Mouse (Mus musculus) heart, postnatal 0 days (tissue): ENCODE results near the gene Txk. TPM values are rescaled to one million over a fixed set of nuclear protein-coding genes. Genes with fewer than 3 reads are reported as not detected.
A peak's percentile ranks its signal among the peaks of the same experiment; 100 is the strongest.

Experiments
- ATAC-seq: fragments of 200-750 bp; cut with Nextera tagmentation; 2 replicates; pipeline ENCODE4 v1.8.0; 2017; ENCODE audit warnings: low read depth, moderate number of reproducible peaks, moderate library complexity; ENCODE audit not compliant: insufficient read depth
- DNase-seq: peaks from one replicate; pipeline ENCODE4 v3.0.0-alpha.2; 2016; ENCODE audit warnings: low spot score
- H3K27ac ChIP-seq: fragments of 300-500 bp; sonication (generic); 2 replicates; pipeline ENCODE4 v1.5.1; 2014; ENCODE audit warnings: low read depth, mild to moderate bottlenecking
- H3K27me3 ChIP-seq: fragments of 300-500 bp; sonication (generic); 2 replicates; pipeline ENCODE4 v1.6.1; 2014; ENCODE audit warnings: low read length, mixed read lengths; ENCODE audit not compliant: control insufficient read depth, insufficient read depth
- H3K36me3 ChIP-seq: fragments of 300-500 bp; sonication (generic); replicated peaks from 2 replicates; pipeline ENCODE4 v1.6.1; 2014; ENCODE audit warnings: low read length, mixed read lengths; ENCODE audit not compliant: control insufficient read depth, insufficient read depth
- H3K4me1 ChIP-seq: fragments of 300-500 bp; sonication (generic); 2 replicates; pipeline ENCODE4 v1.6.1; 2014; ENCODE audit warnings: antibody characterized with exemption; ENCODE audit not compliant: control insufficient read depth, insufficient read depth
- H3K4me2 ChIP-seq: fragments of 300-500 bp; sonication (generic); 2 replicates; pipeline ENCODE4 v1.6.1; 2014; ENCODE audit warnings: low read depth, mild to moderate bottlenecking, low read length, moderate library complexity
- H3K4me3 ChIP-seq: fragments of 300-500 bp; sonication (generic); 2 replicates; pipeline ENCODE4 v1.5.1; 2014; ENCODE audit warnings: low read depth, low read length
- H3K9ac ChIP-seq: fragments of 300-500 bp; sonication (generic); replicated peaks from 2 replicates; pipeline ENCODE4 v1.6.1; 2014; ENCODE audit warnings: low read depth, low read length, mixed read lengths
- H3K9me3 ChIP-seq: fragments of 300-500 bp; sonication (generic); replicated peaks from 2 replicates; pipeline ENCODE4 v1.6.1; 2016; ENCODE audit warnings: low read length; ENCODE audit not compliant: control insufficient read depth
- CTCF ChIP-seq: IDR thresholded peaks from 2 replicates; pipeline ENCODE4 v1.5.1; 2016; ENCODE audit warnings: antibody characterized with exemption, control low read depth, low read depth
- EP300 ChIP-seq: IDR thresholded peaks from 2 replicates; pipeline ENCODE4 v1.6.1; 2016; ENCODE audit warnings: antibody characterized with exemption, low read depth
- WGBS: fragments of 180-500 bp; shearing (Covaris S2); extraction: QIAGEN DNeasy Blood & Tissue Kit; methylation state at CpG from one replicate; pipeline ENCODE4 v1.1.7; 2014; 5-methylcytosine and 5-hydroxymethylcytosine counted together
- polyA plus RNA-seq: library from polyadenylated mRNA; unstranded; fragments of >200 nt; fragmentation: Nextera tagmentation; extraction: Ambion mirVana; gene quantifications from 2 replicates; pipeline ENCODE4 v1.2.1, GENCODE M21; 2015
- total RNA-seq: library from RNA; depleted of rRNA; stranded (reverse); fragments of >200 nt; gene quantifications from 2 replicates; pipeline ENCODE4 v1.2.3, GENCODE M21; 2014; ENCODE audit warnings: low replicate concordance

Gene Txk
- total and polyA plus RNA-seq, 2 experiments from 2014 or later = not detected

DNA sequence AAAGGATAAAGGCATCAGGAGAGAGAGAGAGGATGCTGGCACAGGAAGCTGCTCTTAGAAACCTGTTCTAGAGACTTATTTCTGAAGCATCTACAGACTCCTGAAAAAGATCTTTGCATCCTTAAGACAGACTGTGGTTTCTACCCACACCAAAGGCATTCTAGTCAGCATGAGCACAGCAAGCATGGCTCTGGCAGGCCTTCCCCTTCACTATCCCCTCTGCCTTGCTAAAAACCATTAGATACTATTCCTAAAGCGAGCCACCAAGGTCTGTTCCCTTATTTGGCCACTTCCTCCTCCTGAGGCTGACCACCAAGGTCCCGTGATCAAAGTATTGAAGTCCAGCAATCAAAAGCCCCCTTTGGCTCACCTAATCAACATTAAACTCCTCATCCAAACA is 23.6 kb upstream of the Txk start:
- TF ChIP-seq EP300 = no peak
- DNase-seq = no peak

DNA sequence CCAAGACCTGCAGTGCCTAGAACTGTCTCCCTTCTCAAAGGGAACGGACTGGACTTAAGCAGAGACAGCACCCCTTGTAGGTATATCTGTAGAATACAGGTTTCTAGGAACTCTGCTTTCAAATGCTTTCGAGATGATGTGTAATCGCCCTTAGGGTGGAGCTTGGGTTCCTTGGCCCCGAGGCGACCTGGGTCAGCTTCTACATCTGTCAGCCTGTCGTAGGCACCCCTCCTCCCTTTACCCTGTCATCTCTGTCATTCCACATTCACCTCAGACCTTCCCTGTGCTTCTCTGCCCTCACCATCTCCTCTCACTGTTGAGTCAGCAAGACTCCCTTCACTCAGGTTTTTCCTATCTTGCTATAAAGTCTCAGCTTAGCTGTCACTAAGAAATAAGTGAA is 17.3 kb upstream of the Txk start:
- Histone ChIP-seq H3K9ac (no peak overlapping the region), H3K27ac (no peak overlapping the region), H3K4me2 (no peak overlapping the region), H3K4me3 (no peak overlapping the region), H3K27me3 (no peaks in the 10 kb centered on the region), H3K4me1 (peaks cover 6% of the 10 kb centered on the region; the same call in 1 of the 2 replicates), H3K36me3 (peaks cover 23% of the 10 kb centered on the region), H3K9me3 (no peaks in the 10 kb centered on the region)
- no peak for TF ChIP-seq EP300
- no peak for TF ChIP-seq CTCF
- ATAC-seq (no peak), DNase-seq (no peak)
- WGBS = 68% methylated on average over 6 of the region's 6 CpGs

More for the DNA sequence above, 23.6 kb upstream of the Txk start:
- H3K4me2 ChIP-seq = no peak overlapping the region
- H3K4me1 ChIP-seq = peaks cover 5% of the 10 kb centered on the region; the same call in 1 of the 2 replicates
- no peak for ATAC-seq
- no peak overlapping the region for H3K4me3 ChIP-seq
- H3K36me3 ChIP-seq = 0 out of 2 replicates have a peak, but pooled peaks cover 13% of the 10 kb centered on the region
- H3K9ac ChIP-seq = no peak overlapping the region
- H3K9me3 ChIP-seq = no peaks in the 10 kb centered on the region
- H3K27ac ChIP-seq = no peak overlapping the region
- no peaks in the 10 kb centered on the region for H3K27me3 ChIP-seq
- WGBS = 84% methylated on average over 2 of the region's 2 CpGs

DNA sequence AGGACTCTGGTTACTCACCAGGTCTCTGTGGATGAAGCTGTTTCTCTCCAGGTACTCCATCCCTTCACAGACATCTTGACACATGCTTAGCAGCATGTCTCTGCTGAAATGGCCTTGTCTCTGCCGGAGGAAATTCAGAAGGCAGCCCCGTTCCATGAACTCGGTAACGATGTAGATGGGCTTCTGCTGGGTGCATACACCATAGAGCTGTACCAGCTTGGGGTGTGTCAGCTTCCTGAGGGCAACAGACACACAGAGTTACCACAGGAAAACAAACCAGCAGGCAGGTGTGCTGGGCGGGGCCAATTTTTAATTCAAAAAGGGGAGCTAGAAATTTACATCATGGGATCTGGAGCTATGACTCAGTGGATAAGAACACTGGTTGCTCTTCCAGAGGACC is 11.0 kb upstream of the Txk start:
- Histone ChIP-seq H3K4me3 (no peak overlapping the region), H3K4me2 (no peak overlapping the region), H3K27ac (peak overlapping the region; percentile 52; the same call in 1 of the 2 replicates), H3K27me3 (no peaks in the 10 kb centered on the region), H3K4me1 (no peaks in the 10 kb centered on the region), H3K36me3 (peaks cover 33% of the 10 kb centered on the region), H3K9me3 (no peaks in the 10 kb centered on the region), H3K9ac (no peak overlapping the region)
- WGBS = 91% methylated on average over 5 of the region's 5 CpGs
- ATAC-seq (no peak), DNase-seq (no peak)
- TF ChIP-seq CTCF (no peak), EP300 (no peak)

DNA sequence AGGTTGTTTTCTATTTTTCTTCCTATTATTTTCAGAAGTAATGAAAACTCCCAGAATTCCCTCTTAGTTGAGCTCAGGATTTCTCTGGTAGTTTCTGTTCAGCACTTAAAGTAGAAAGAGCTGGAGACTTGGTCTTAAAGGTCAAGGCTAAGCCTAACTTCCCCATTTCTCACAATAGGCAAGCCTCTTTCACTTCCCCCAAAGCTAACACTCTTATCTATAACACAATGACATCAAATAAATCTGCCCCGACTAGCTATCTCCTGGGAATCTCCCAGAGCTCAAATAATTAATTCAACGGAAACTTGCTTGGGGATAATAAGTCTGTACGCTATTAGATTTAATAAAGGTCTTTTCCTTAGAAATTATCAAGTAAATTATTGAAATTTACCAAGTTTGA is 10.4 kb upstream of the Txk start:
- Histone ChIP-seq H3K36me3 (peaks cover 28% of the 10 kb centered on the region), H3K4me1 (no peaks in the 10 kb centered on the region), H3K27ac (0 out of 2 replicates have a peak overlapping the region, but pooled peaks have one; percentile 52), H3K4me3 (no peak overlapping the region), H3K4me2 (no peak overlapping the region), H3K9me3 (no peaks in the 10 kb centered on the region), H3K9ac (no peak overlapping the region), H3K27me3 (no peaks in the 10 kb centered on the region)
- ATAC-seq (no peak), DNase-seq (no peak)
- WGBS = 54% methylated on average over 3 of the region's 3 CpGs
- no peak for TF ChIP-seq CTCF
- TF ChIP-seq EP300 = no peak

DNA sequence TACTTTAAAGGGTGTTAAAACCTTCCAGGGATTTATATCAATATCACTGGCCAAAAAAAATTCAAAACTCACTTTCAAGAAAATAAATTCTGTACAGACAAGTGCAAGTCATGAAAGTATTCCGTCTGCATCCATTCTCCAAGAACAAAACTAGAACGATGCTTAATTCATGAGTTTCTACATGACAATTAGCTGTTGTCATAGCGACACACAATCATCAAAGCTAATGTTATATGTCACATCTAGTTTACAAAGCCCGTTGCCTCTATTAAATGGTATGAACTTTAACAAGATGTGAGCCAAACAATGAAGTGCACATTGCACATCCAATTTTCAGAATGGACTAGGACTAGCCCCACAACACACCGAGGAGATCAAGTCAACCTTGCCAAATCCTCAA is 9.2 kb upstream of the Txk start:
- WGBS = 93% methylated on average over 5 of the region's 5 CpGs
- Histone ChIP-seq H3K4me1 (no peaks in the 10 kb centered on the region), H3K9me3 (no peaks in the 10 kb centered on the region), H3K36me3 (peaks cover 34% of the 10 kb centered on the region), H3K4me3 (no peak overlapping the region), H3K9ac (no peak overlapping the region), H3K27ac (no peak overlapping the region), H3K4me2 (no peak overlapping the region), H3K27me3 (no peaks in the 10 kb centered on the region)
- DNase-seq (no peak), ATAC-seq (no peak)
- TF ChIP-seq EP300 (no peak), CTCF (no peak)

DNA sequence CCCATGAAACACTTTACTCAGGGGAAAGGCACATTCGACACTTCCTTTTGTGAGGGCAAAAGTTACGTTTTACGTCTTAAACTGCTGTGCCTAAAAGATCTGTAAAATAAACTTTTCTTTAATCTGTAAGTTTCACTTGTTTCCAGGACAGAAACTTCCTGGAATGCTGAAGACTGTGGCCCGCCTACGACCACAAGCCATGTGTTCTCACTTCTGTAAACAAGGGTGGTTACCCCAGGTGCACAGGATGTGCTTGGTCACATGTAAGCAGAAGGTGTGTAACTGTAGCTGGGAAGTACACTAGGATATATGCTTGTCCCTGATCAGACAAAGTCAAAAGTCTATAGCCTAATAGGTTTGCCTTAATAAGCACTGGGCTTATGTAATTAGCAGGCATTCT is 8.7 kb upstream of the Txk start:
- H3K4me3 ChIP-seq = no peak overlapping the region
- no peak overlapping the region for H3K9ac ChIP-seq
- no peak overlapping the region for H3K4me2 ChIP-seq
- H3K27ac ChIP-seq = no peak overlapping the region
- ATAC-seq (no peak), DNase-seq (no peak)
- peaks cover 39% of the 10 kb centered on the region for H3K36me3 ChIP-seq
- no peaks in the 10 kb centered on the region for H3K27me3 ChIP-seq
- TF ChIP-seq CTCF (no peak), EP300 (no peak)
- no peaks in the 10 kb centered on the region for H3K9me3 ChIP-seq
- no peaks in the 10 kb centered on the region for H3K4me1 ChIP-seq
- 66% methylated on average over 5 of the region's 5 CpGs for WGBS
